Mouse (Mus musculus) ES-Bruce4 (cell line): ENCODE measurements at regions not wholly inside any gene's neighbourhood (a gene's known extent, or its start where the extent isn't known, plus 50 kb on each side); places are given as distances from the start of the nearest gene placed in this dataset.

Experiments
- H3K27ac ChIP-seq: 2 replicates; pipeline ENCODE4 v1.5.1; 2012; ENCODE audit warnings: low read length, inconsistent platforms; ENCODE audit not compliant: insufficient read depth
- H3K27me3 ChIP-seq: 2 replicates; pipeline ENCODE4 v1.6.1; 2012; ENCODE audit warnings: mild to moderate bottlenecking, low read length, inconsistent platforms; ENCODE audit not compliant: control insufficient read depth, poor library complexity, insufficient read depth, severe bottlenecking
- H3K36me3 ChIP-seq: 2 replicates; pipeline ENCODE4 v1.6.1; 2012; ENCODE audit warnings: inconsistent platforms, mild to moderate bottlenecking, low read length, moderate library complexity; ENCODE audit not compliant: control insufficient read depth, poor library complexity, insufficient read depth, severe bottlenecking
- H3K4me1 ChIP-seq: one replicate; pipeline ENCODE4 v1.8.1; 2011; ENCODE audit warnings: low read length; ENCODE audit not compliant: control insufficient read depth, insufficient read depth
- H3K4me3 ChIP-seq: 2 replicates; pipeline ENCODE4 v1.5.1; 2011; ENCODE audit warnings: low read depth, mild to moderate bottlenecking, low read length
- H3K9ac ChIP-seq: 2 replicates; pipeline ENCODE4 v1.6.1; 2012; ENCODE audit warnings: low read depth, mild to moderate bottlenecking, inconsistent platforms; ENCODE audit not compliant: poor library complexity, severe bottlenecking
- H3K9me3 ChIP-seq: replicated peaks from 2 replicates; pipeline ENCODE4 v1.6.1; 2012; ENCODE audit warnings: mild to moderate bottlenecking, low read length, inconsistent platforms; ENCODE audit not compliant: control insufficient read depth, poor library complexity, insufficient read depth, severe bottlenecking
- CTCF ChIP-seq: IDR thresholded peaks from one replicate; pipeline ENCODE4 v1.8.1; 2011; ENCODE audit warnings: low read depth, low read length
- EP300 ChIP-seq: IDR thresholded peaks from 2 replicates; pipeline ENCODE4 v1.6.1; 2011; ENCODE audit warnings: low read depth, low read length; ENCODE audit not compliant: insufficient read depth
- POLR2A ChIP-seq: IDR thresholded peaks from one replicate; pipeline ENCODE4 v1.8.1; 2011; ENCODE audit warnings: low read length; ENCODE audit not compliant: insufficient read depth

DNA sequence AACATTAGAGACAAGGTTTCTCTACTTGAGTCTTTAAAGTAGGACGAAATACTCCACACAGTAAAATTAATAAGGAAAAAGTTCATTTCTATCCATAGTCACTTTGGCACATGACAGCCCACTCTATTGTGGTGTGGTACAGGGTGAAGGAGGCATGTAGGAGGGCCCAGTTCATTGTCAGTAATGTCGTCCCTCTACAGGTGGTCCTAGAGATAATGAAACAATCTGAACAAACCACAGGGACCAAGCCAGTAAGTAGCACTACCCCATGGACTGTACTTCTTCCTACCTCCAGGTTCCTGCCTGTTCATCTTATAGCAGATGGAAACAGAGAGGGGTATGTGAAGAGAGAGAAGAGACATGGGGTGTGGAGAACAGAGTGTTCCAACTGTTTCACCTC, 102.1 kb upstream of the Mtap start:
- no peaks in the 10 kb centered on the region for H3K27me3 ChIP-seq
- H3K27ac ChIP-seq: no peak overlapping the region
- H3K4me1 ChIP-seq: no peaks in the 10 kb centered on the region
- no peaks in the 10 kb centered on the region for H3K36me3 ChIP-seq
- H3K9ac ChIP-seq: no peak overlapping the region
- no peak overlapping the region for H3K4me3 ChIP-seq
- H3K9me3 ChIP-seq: no peaks in the 10 kb centered on the region
- no peak for TF ChIP-seq POLR2A
- no peak for TF ChIP-seq CTCF
- TF ChIP-seq EP300: no peak

DNA sequence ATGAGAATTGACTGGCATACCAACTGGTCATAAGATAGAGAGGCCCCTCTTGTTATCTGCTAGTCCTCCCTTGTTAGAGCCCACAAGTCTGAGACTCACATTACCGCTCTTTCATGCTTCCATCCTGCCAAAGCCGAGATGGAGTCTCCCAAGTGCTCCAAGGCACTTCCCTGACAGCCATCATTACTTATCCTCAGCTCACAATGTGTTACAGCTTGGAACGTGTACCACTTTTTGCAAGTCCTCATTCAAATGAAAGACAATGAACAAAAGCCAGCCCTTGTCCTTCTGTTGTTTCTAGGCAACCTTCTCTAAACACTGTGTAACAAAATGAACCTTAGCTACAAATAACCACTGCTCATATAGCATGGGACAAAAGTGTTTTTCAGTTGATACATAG, 102.6 kb upstream of the Mtap start:
- no peaks in the 10 kb centered on the region for H3K9me3 ChIP-seq
- no peak overlapping the region for H3K9ac ChIP-seq
- no peak overlapping the region for H3K4me3 ChIP-seq
- H3K27me3 ChIP-seq: no peaks in the 10 kb centered on the region
- TF ChIP-seq EP300 (no peak), CTCF (no peak), POLR2A (no peak)
- no peak overlapping the region for H3K27ac ChIP-seq
- no peaks in the 10 kb centered on the region for H3K36me3 ChIP-seq
- no peaks in the 10 kb centered on the region for H3K4me1 ChIP-seq

DNA sequence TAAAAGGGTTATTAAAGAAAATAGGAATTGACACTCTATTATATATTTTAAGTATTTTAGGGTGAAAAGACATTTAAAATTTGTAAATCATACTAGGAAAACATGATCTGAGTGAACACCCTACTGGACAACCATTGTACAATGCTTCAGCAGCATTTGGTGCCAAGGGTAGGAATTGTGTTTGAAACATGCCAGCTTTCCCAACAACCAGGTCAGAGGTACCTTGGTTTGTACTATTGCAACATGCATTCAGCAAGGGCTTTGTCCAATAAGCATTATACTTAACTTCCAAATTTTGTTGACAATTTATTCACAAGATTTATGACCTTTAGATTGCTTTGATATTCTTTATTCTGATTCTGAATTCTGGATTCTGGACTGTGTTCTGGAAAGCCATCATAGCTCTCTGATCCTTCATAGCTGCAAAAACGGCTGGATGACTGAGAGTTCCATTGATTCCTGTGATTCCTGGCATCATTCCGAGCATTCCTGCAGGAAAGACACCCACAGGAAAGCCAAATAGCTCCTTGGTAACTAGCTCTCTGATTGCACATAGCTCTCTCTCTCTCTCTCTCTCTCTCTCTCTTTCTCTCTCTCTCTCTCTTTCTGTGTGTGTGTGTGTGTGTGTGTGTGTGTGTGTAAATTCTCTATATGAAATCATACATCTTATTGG, 124.1 kb upstream of the Mtap start:
- Histone ChIP-seq H3K27ac (no peak overlapping the region), H3K9me3 (no peaks in the 10 kb centered on the region), H3K27me3 (no peaks in the 10 kb centered on the region; the same call in 1 of the 2 replicates), H3K36me3 (no peaks in the 10 kb centered on the region), H3K4me1 (no peaks in the 10 kb centered on the region), H3K4me3 (no peak overlapping the region), H3K9ac (no peak overlapping the region)
- TF ChIP-seq CTCF: no peak
- no peak for TF ChIP-seq POLR2A
- no peak for TF ChIP-seq EP300

DNA sequence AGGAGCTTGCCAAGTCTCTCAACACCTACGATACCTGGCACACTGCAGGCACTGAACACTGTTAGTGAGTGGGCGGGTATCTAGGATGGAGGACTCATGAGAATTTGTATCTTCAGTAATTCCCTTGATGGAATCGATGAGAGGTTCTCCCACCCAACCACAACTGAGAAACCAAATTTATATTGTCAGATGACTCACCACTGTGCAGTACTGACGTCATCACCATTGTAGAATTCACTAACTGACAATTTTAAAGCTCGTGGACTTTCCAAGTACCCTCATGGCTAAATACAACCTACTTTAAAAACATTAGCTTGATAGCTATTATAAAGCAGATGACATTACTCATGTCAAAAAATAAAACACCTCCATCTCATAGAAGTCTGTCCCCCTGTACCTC, 128.4 kb upstream of the Mtap start:
- no peak overlapping the region for H3K4me3 ChIP-seq
- no peaks in the 10 kb centered on the region for H3K4me1 ChIP-seq
- H3K27ac ChIP-seq: no peak overlapping the region
- no peaks in the 10 kb centered on the region for H3K36me3 ChIP-seq
- no peaks in the 10 kb centered on the region; the same call in 1 of the 2 replicates for H3K27me3 ChIP-seq
- no peaks in the 10 kb centered on the region for H3K9me3 ChIP-seq
- TF ChIP-seq POLR2A (no peak), CTCF (no peak), EP300 (no peak)
- no peak overlapping the region for H3K9ac ChIP-seq

DNA sequence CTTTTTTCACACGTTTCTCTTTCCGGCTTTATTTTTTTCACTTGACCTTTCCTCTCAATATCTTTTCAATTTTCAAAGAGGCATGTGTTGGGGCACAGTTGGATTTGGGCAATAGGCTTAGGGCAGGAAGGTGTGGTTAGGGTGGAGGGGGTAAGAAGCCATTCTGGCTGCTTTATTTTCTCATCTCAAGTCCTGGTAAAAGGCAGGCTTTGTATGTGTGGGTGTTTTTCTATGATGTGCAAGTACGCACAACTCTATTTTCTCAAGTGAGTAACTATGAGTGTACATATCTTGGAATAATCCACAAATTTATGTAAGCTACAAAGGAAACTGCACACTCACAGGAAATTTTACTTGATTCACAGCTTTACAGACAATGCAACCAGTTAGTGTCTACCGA, 121.5 kb upstream of the Ifne start:
- no peaks in the 10 kb centered on the region for H3K9me3 ChIP-seq
- TF ChIP-seq EP300: no peak
- no peak overlapping the region for H3K4me3 ChIP-seq
- H3K4me1 ChIP-seq: no peaks in the 10 kb centered on the region
- H3K27me3 ChIP-seq: no peaks in the 10 kb centered on the region
- no peak overlapping the region for H3K9ac ChIP-seq
- no peak overlapping the region for H3K27ac ChIP-seq
- no peaks in the 10 kb centered on the region for H3K36me3 ChIP-seq

DNA sequence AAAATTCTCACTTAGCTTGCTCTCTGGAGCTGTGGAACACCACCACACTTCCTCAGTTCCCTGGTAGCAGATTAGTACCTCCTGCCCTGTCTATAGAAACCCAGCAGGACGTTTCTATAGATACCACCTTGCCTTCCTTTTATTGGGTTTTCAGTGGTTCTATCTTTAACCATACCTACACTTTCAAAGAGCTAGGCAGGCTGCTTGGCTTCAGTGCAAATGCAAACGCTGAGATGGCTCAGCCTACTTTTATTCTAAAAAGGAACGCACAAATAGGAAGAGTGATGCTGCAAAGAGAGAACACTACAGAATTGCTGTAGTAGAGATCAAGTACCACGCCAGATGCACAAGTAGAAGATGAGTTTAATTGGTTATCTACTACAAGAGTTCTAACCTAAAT, 120.9 kb upstream of the Ifne start:
- H3K4me3 ChIP-seq: no peak overlapping the region
- H3K9me3 ChIP-seq: no peaks in the 10 kb centered on the region

More for the DNA sequence above, 120.9 kb upstream of the Ifne start:
- Histone ChIP-seq H3K36me3 (no peaks in the 10 kb centered on the region), H3K27ac (no peak overlapping the region), H3K9ac (no peak overlapping the region), H3K4me1 (no peaks in the 10 kb centered on the region), H3K27me3 (no peaks in the 10 kb centered on the region)
- no peak for TF ChIP-seq POLR2A
- no peak for TF ChIP-seq CTCF
- no peak for TF ChIP-seq EP300
